Mouse (Mus musculus) erythroblast, embryonic 14.5 days (primary cell): Measurements from ENCODE around the gene Rdh16f2.

Source experiments
- GATA1 ChIP-seq: IDR thresholded peaks from 2 replicates; pipeline ENCODE4 v1.6.1; 2012; ENCODE audit warnings: low read length, inconsistent platforms, mixed read lengths
- TAL1 ChIP-seq: IDR thresholded peaks from 3 replicates; pipeline ENCODE4 v1.6.1; 2012; ENCODE audit warnings: low read length, inconsistent platforms, mixed read lengths

DNA sequence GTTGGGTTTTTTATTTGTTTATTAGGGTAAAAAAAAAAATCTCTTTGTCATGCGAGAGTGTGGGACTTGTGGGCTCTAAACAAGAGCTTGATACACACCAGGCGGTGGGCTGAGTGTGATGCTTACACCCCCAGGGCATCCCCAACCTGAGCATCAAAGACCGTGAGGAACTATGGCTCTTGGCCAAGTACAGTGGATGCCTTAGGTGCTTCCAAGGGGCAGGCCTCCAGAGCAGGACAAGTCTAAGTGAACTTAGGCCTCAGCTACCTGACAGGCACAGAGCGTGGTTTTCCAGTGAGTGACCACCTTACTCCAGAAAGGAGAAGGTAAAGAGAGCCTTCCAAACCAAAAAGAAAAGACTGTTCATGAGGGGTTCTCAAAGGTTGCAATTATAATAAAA lies 20.7 kb downstream of the Rdh16f2 start:
- TF ChIP-seq GATA1 (no peak), TAL1 (no peak)
